Mouse (Mus musculus): ENCODE data around the gene Sis.

Sis gene

GRCm38 (mm10) chr3:72967675-72968074 lies at the start of gene Sis:
Gene Sis, minus strand, starts transcription at chr3:72967863.
- DNase-seq (ENCODE audit: low spot score), result no peak

GRCm38 (mm10) chr3:73006045-73006444 lies 38.4 kb upstream of the Sis start:
- no peak for DNase-seq (ENCODE audit: low spot score)

- no peak for DNase-seq (ENCODE audit: low spot score)
Measured at GRCm38 (mm10) chr3:73002933-73003696, 35.5 kb upstream of the Sis start.

- no peak for DNase-seq (ENCODE audit: low spot score)
Measured at GRCm38 (mm10) chr3:72997517-72997916, 29.9 kb upstream of the Sis start.

- no peak for DNase-seq (ENCODE audit: low spot score)
Measured at GRCm38 (mm10) chr3:72990992-72991391, 23.3 kb upstream of the Sis start.

GRCm38 (mm10) chr3:72976602-72977001 lies 8.9 kb upstream of the Sis start:
- no peak for DNase-seq (ENCODE audit: low spot score)

- DNase-seq (ENCODE audit: low spot score), result no peak
Measured at GRCm38 (mm10) chr3:72918919-72919526, 48.6 kb downstream of the Sis start.

- no peak for DNase-seq (ENCODE audit: low spot score)
Measured at GRCm38 (mm10) chr3:72882501-72882900, 85.2 kb downstream of the Sis start.

GRCm38 (mm10) chr3:72868141-72868540 lies 99.5 kb downstream of the Sis start:
- no peak for DNase-seq (ENCODE audit: low spot score)

- DNase-seq (ENCODE audit: low spot score), result no peak
Measured at GRCm38 (mm10) chr3:72858738-72859137, 108.9 kb downstream of the Sis start.

- DNase-seq (ENCODE audit: low spot score), result no peak
Measured at GRCm38 (mm10) chr3:72855405-72855804, 112.3 kb downstream of the Sis start.

- no peak for DNase-seq (ENCODE audit: low spot score)
Measured at GRCm38 (mm10) chr3:72840641-72841040, 127.0 kb downstream of the Sis start.
